Mouse (Mus musculus) forebrain, embryonic 16.5 days (tissue): ENCODE data around the gene Wdr86. TPM values are rescaled to one million over a fixed set of nuclear protein-coding genes. Genes with fewer than 3 reads are reported as not detected.

Experiments used
- polyA plus RNA-seq: library from polyadenylated mRNA; unstranded; fragments of >200 nt; fragmentation: Nextera tagmentation; extraction: Ambion mirVana; gene quantifications from 2 replicates; pipeline ENCODE4 v1.2.1, GENCODE M21; 2015

The Wdr86 gene
- polyA plus RNA-seq, 1 experiment from 2014 or later: 4.7 TPM

Other genes starting within 250 kb of the Wdr86 start
- gene Gbx1, start 203.5 kb downstream of the Wdr86 start, polyA plus RNA-seq: 0.45 and 1.3 TPM in 2 replicates
- 0.09 and 0.11 TPM in 2 replicates for gene Asb10, start 189.7 kb downstream of the Wdr86 start, polyA plus RNA-seq
- gene 4931409K22Rik, start 173.9 kb downstream of the Wdr86 start, polyA plus RNA-seq: 0.26 and 0.35 TPM in 2 replicates
- 107 and 109 TPM in 2 replicates for gene Abcf2, start 153.3 kb downstream of the Wdr86 start, polyA plus RNA-seq
- gene Chpf2, start 144.0 kb downstream of the Wdr86 start, polyA plus RNA-seq: 20.5 and 20.8 TPM in 2 replicates
- 156 and 181 TPM in 2 replicates for gene Smarcd3, start 106.3 kb downstream of the Wdr86 start, polyA plus RNA-seq
- gene Nub1, start 45.2 kb downstream of the Wdr86 start, polyA plus RNA-seq: 70.0 and 71.2 TPM in 2 replicates
- 2.5 TPM in 1 of 2 replicates, not detected in the other for gene Crygn, start 27.3 kb upstream of the Wdr86 start, polyA plus RNA-seq
- 273 and 294 TPM in 2 replicates for gene Rheb, start 111.9 kb upstream of the Wdr86 start, polyA plus RNA-seq